Mouse (Mus musculus): ENCODE results near the gene Nampt.

- TF ChIP-seq CTCF (IDR thresholded peaks at IDR 0.05; ENCODE audit: low read depth) (0 out of 2 replicates have a peak, but pooled peaks have one; percentile 9), EP300 (IDR thresholded peaks at IDR 0.05; ENCODE audit: low read depth) (no peak)
These were observed 669 bp downstream of the Nampt start for GRCm38 (mm10) chr12:32819823-32820605.

Data from liver, embryonic 14.5 days (tissue).